Mouse (Mus musculus): ENCODE data around the gene Olfr1151.

Olfr1151 gene

GRCm38 (mm10) chr2:87855562-87855961 is at the start of gene Olfr1151:
TSS of gene Olfr1151 (plus strand) at chr2:87855862.
- no peak for DNase-seq (ENCODE audit: low read depth, low spot score)

GRCm38 (mm10) chr2:87809522-87809921 is 46.1 kb upstream of the Olfr1151 start, which contains the start of gene Olfr1145:
TSS of gene Olfr1145 (plus strand) at chr2:87809822.
- no peak for DNase-seq (ENCODE audit: low read depth, low spot score)

- no peak for DNase-seq (ENCODE audit: low read depth, low spot score)
Observed at GRCm38 (mm10) chr2:87830233-87830632, 25.4 kb upstream of the Olfr1151 start, which contains the start of gene Olfr1148. TSS of gene Olfr1148 (plus strand) at chr2:87830533.

GRCm38 (mm10) chr2:87843693-87844092 is 12.0 kb upstream of the Olfr1151 start, which contains the start of gene Olfr1150-ps1:
TSS of gene Olfr1150-ps1 (plus strand) at chr2:87843993.
- no peak for DNase-seq (ENCODE audit: low read depth, low spot score)

- DNase-seq (ENCODE audit: low read depth, low spot score): no peak
Observed at GRCm38 (mm10) chr2:87866192-87866591, 10.5 kb downstream of the Olfr1151 start, which contains the start of gene Olfr1152. TSS of gene Olfr1152 (plus strand) at chr2:87866492.

GRCm38 (mm10) chr2:87894662-87895061 is 39.0 kb downstream of the Olfr1151 start, which contains the start of gene Olfr1153:
TSS of gene Olfr1153 (plus strand) at chr2:87894962.
- no peak for DNase-seq (ENCODE audit: low read depth, low spot score)

GRCm38 (mm10) chr2:87905066-87905465 is 49.4 kb downstream of the Olfr1151 start, which contains the start of gene Olfr1154:
TSS of gene Olfr1154 (minus strand) at chr2:87905166.
- no peak for DNase-seq (ENCODE audit: low read depth, low spot score)

All from CD4-positive, CD25-positive, alpha-beta regulatory T cell, adult 2 months (primary cell).